In the genomic region with DNA sequence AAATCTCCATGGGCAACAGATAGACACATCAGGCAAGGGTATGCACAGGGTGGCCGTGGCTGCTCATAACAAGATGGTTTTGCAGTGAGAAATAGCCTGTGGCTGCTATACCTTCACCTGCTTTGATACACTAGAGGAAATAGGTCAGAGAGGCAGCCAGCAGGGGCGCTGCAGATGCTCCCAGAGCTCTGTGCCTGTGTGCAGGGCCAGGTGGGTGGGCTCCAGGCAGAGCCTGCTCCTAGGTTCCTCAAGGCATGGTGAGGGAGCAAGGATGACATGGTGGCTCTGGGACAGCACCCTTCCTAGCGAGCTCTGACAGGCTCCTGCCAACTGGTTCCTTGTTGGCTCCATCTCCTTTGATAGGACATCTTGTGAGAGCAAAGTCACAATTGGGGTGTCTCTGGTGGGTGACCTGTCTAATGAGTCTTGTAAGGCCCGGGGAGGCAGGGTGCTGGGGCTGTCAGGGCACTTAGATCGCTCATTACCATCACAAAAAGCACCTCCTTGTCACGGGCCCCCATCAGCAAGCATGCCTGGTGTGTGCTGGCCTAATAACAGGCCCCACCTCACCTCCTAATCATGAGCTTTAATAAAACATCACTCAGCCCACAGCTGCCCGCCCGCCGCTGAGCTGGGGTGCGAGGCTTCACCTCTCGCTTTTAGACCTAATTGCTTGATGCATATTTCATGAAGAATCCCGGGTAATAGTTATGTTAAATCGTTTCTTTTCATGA, we compare ENCODE assay signal across 11 mouse cellular contexts. TPM values are rescaled to one million over a fixed set of nuclear protein-coding genes. Genes with fewer than 3 reads are reported as not detected.
DNase-seq lines count a peak whose midpoint lies in the region; ATAC-seq and TF ChIP-seq lines count a peak whose summit lies in the region.
"Had no signal": no experiment of that assay in that cellular context is flagged by ENCODE, and none has a peak within 500 bp of the region (broad histone marks: within the 10 kb centered on the region; RNA-seq: fewer than 3 reads in every experiment).

No protein-coding gene starts in this region.

- no peaks in the 10 kb centered on the region for H3K9me3 ChIP-seq in MEL (replicated peaks; ENCODE audit: insufficient read depth, low read length)
- H3K9me3 ChIP-seq in forebrain, embryonic 14.5 days (replicated peaks; ENCODE audit: control insufficient read depth, low read length): no peaks in the 10 kb centered on the region
- no peaks in the 10 kb centered on the region for H3K9me3 ChIP-seq in midbrain, postnatal 0 days (ENCODE audit: low read length)
- H3K9me3 ChIP-seq: heart, embryonic 12.5 days; neural tube, embryonic 13.5 days had no signal

- no peak overlapping the region for H3K27ac ChIP-seq in layer of hippocampus, adult 2 months
- H3K27ac ChIP-seq in MEL (ENCODE audit: control insufficient read depth, low read depth, low read length): no peak overlapping the region
- peak overlapping the region; percentile 58 for H3K27ac ChIP-seq in forebrain, embryonic 14.5 days (ENCODE audit: low read depth, low read length)
- no peak overlapping the region for H3K27ac ChIP-seq in midbrain, postnatal 0 days (ENCODE audit: low read depth, low read length)
- H3K27ac ChIP-seq in cerebellum, adult 2 months (ENCODE audit: insufficient read depth, low read length): no peak overlapping the region
- H3K27ac ChIP-seq: neural tube, embryonic 13.5 days had no signal

- no peaks in the 10 kb centered on the region for H3K27me3 ChIP-seq in MEL (ENCODE audit: control insufficient read depth in 1 of 2, insufficient read depth in 2 of 2, low read length in 2 of 2)
- no peaks in the 10 kb centered on the region for H3K27me3 ChIP-seq in forebrain, embryonic 14.5 days (replicated peaks; ENCODE audit: control insufficient read depth, insufficient read depth, low read length)
- no peaks in the 10 kb centered on the region for H3K27me3 ChIP-seq in midbrain, postnatal 0 days (ENCODE audit: insufficient read depth, low read length)
- no peaks in the 10 kb centered on the region; the same call in 1 of the 2 replicates for H3K27me3 ChIP-seq in cerebellum, adult 2 months (ENCODE audit: control insufficient read depth, insufficient read depth, low read length)
- H3K27me3 ChIP-seq: heart, embryonic 12.5 days; neural tube, embryonic 13.5 days; Patski had no signal

- peak; percentile 86 for ATAC-seq in forebrain, embryonic 14.5 days
- ATAC-seq in midbrain, postnatal 0 days (ENCODE audit: low FRiP score): no peak; the same call in 1 of the 2 replicates
- no peak for ATAC-seq in erythroblast, adult 5-6 weeks (replicated peaks; ENCODE audit: low FRiP score, poor library complexity, severe bottlenecking)
- ATAC-seq: Patski had no signal

- 18% methylated on average over 13 of the region's 13 CpGs for WGBS in forebrain, embryonic 14.5 days
- 41% methylated on average over 13 of the region's 13 CpGs for WGBS in midbrain, postnatal 0 days
- WGBS in cerebellum, adult 2 months: 90% methylated on average over 13 of the region's 13 CpGs

- DNase-seq in layer of hippocampus, adult 2 months (ENCODE audit: low spot score in 2 of 2): no peak
- no peak for DNase-seq in layer of hippocampus, postnatal 36 days
- no peak for DNase-seq in MEL (ENCODE audit: low read depth, low spot score)
- peak; percentile 70 for DNase-seq in forebrain, embryonic 14.5 days (ENCODE audit: low spot score)
- peak; percentile 45 for DNase-seq in midbrain, postnatal 0 days (ENCODE audit: low spot score)
- DNase-seq in cerebellum, adult 2 months: no peak
- no peak for DNase-seq in cerebellum, postnatal 4 days (ENCODE audit: low spot score in 2 of 2)

- no peak overlapping the region for H3K4me3 ChIP-seq in layer of hippocampus, adult 2 months
- no peak overlapping the region for H3K4me3 ChIP-seq in MEL (ENCODE audit: control insufficient read depth in 1 of 2, insufficient read depth in 1 of 2, low read depth in 2 of 2, low read length in 2 of 2)
- no peak overlapping the region for H3K4me3 ChIP-seq in forebrain, embryonic 14.5 days (ENCODE audit: low read depth, low read length)
- H3K4me3 ChIP-seq in midbrain, postnatal 0 days (ENCODE audit: low read depth, low read length): no peak overlapping the region
- H3K4me3 ChIP-seq in cerebellum, adult 2 months (replicated peaks; ENCODE audit: insufficient read depth, low read depth, low read length): no peak overlapping the region
- H3K4me3 ChIP-seq: heart, embryonic 12.5 days; neural tube, embryonic 13.5 days had no signal

- no peaks in the 10 kb centered on the region for H3K79me2 ChIP-seq in MEL (ENCODE audit: control insufficient read depth, insufficient read depth, low read length, poor library complexity)

- no peak overlapping the region for H3K9ac ChIP-seq in MEL (ENCODE audit: control insufficient read depth, low read depth, low read length, poor library complexity, severe bottlenecking)
- H3K9ac ChIP-seq in forebrain, embryonic 14.5 days (ENCODE audit: low read length): no peak overlapping the region
- no peak overlapping the region for H3K9ac ChIP-seq in midbrain, postnatal 0 days (replicated peaks; ENCODE audit: low read length, poor library complexity, severe bottlenecking)
- H3K9ac ChIP-seq: heart, embryonic 12.5 days; neural tube, embryonic 13.5 days had no signal

- no peaks in the 10 kb centered on the region for H3K36me3 ChIP-seq in MEL (ENCODE audit: control insufficient read depth in 1 of 2, insufficient read depth in 2 of 2, low read length in 2 of 2)
- peaks cover 16% of the 10 kb centered on the region for H3K36me3 ChIP-seq in forebrain, embryonic 14.5 days (ENCODE audit: control insufficient read depth, insufficient read depth, low read length)
- H3K36me3 ChIP-seq in midbrain, postnatal 0 days (ENCODE audit: insufficient read depth, low read length): no peaks in the 10 kb centered on the region
- H3K36me3 ChIP-seq: neural tube, embryonic 13.5 days had no signal

- TF ChIP-seq CTCF in layer of hippocampus, adult 2 months (conservative IDR thresholded peaks at IDR 0.05): peak; percentile 62
- peak in 2 of 3 experiments; percentile 19 to 26; a peak in 2 of 6 replicates for TF ChIP-seq CTCF in MEL (IDR thresholded peaks at IDR 0.05 in 2 of 3, conservative IDR thresholded peaks at IDR 0.05 in 1 of 3; ENCODE audit: control insufficient read depth in 1 of 3, insufficient read depth in 1 of 3, low read depth in 2 of 3, low read length in 3 of 3, poor library complexity in 1 of 3, severe bottlenecking in 1 of 3)
- peak; percentile 72 for TF ChIP-seq CTCF in midbrain, postnatal 0 days (IDR thresholded peaks at IDR 0.05)
- no peak for TF ChIP-seq CTCF in cerebellum, adult 2 months (IDR thresholded peaks at IDR 0.05; ENCODE audit: borderline replicate concordance, insufficient read depth, low read depth, low read length)

- no peak; the same call in 1 of the 2 replicates for TF ChIP-seq RAD21 in MEL (IDR thresholded peaks at IDR 0.05; ENCODE audit: low read depth, low read length)

- H3K4me2 ChIP-seq in forebrain, embryonic 14.5 days (ENCODE audit: low read length): no peak overlapping the region
- no peak overlapping the region for H3K4me2 ChIP-seq in midbrain, postnatal 0 days (ENCODE audit: low read depth, low read length, poor library complexity, severe bottlenecking)
- H3K4me2 ChIP-seq: heart, embryonic 12.5 days; neural tube, embryonic 13.5 days had no signal

- TF ChIP-seq POLR2A in MEL (IDR thresholded peaks at IDR 0.05; ENCODE audit: control insufficient read depth in 1 of 2, insufficient read depth in 1 of 2, low read depth in 1 of 2, low read length in 2 of 2, poor library complexity in 1 of 2): no peak
- no peak for TF ChIP-seq POLR2A in cerebellum, adult 2 months (IDR thresholded peaks at IDR 0.05; ENCODE audit: borderline replicate concordance, insufficient read depth, low read length)

- TF ChIP-seq EP300 in MEL (IDR thresholded peaks at IDR 0.05; ENCODE audit: low read depth in 1 of 2, low read length in 2 of 2): no peak

- H3K4me1 ChIP-seq in MEL (ENCODE audit: control insufficient read depth in 1 of 2, insufficient read depth in 2 of 2, low read length in 2 of 2): no peaks in the 10 kb centered on the region
- H3K4me1 ChIP-seq in forebrain, embryonic 14.5 days (ENCODE audit: control insufficient read depth, insufficient read depth, low read length): peaks cover 45% of the 10 kb centered on the region
- H3K4me1 ChIP-seq in midbrain, postnatal 0 days (ENCODE audit: insufficient read depth, low read length): peaks cover 3% of the 10 kb centered on the region
- H3K4me1 ChIP-seq in cerebellum, adult 2 months (ENCODE audit: control insufficient read depth, insufficient read depth, low read length): peaks cover 19% of the 10 kb centered on the region

TF ChIP-seq in MEL, 35 proteins besides CTCF, POLR2A, EP300 and RAD21:
- TF ChIP-seq TBP (IDR thresholded peaks at IDR 0.05; ENCODE audit: low read depth, low read length): no peak
- TF ChIP-seq ZNF384 (IDR thresholded peaks at IDR 0.05; ENCODE audit: low read depth, low read length): no peak
- TF ChIP-seq POLR2AphosphoS2 (IDR thresholded peaks at IDR 0.05; ENCODE audit: low read length): no peak
- no peak for TF ChIP-seq TAL1 (IDR thresholded peaks at IDR 0.05; ENCODE audit: low read length)
- TF ChIP-seq SMC3 (IDR thresholded peaks at IDR 0.05; ENCODE audit: low read depth, low read length): no peak
- no peak for TF ChIP-seq USF2 (IDR thresholded peaks at IDR 0.05; ENCODE audit: borderline replicate concordance in 1 of 2, insufficient read depth in 1 of 2, low read depth in 1 of 2, low read length in 2 of 2)
- TF ChIP-seq ELF1 (IDR thresholded peaks at IDR 0.05; ENCODE audit: low read depth, low read length): no peak
- no peak for TF ChIP-seq ZMIZ1 (IDR thresholded peaks at IDR 0.05; ENCODE audit: low read depth, low read length)
- no peak for TF ChIP-seq ZKSCAN1 (IDR thresholded peaks at IDR 0.05; ENCODE audit: low read depth, low read length)
- TF ChIP-seq MYC (IDR thresholded peaks at IDR 0.05; ENCODE audit: low read depth, low read length): no peak

RNA-seq across cellular contexts. Expression of gene Slc25a51, which starts 18.3 kb away (rescaled TPM):
- total RNA-seq in layer of hippocampus, adult 2 months (2021): 100 to 1,000 TPM; 141 to 144 TPM
- 100 to 1,000 TPM; 141 to 149 TPM for total RNA-seq in layer of hippocampus, postnatal 36 days (2021)
- 43.8 and 47.6 TPM in 2 replicates for total RNA-seq in MEL (2012; rRNA removed)
- polyA plus RNA-seq in MEL (2012; ENCODE audit: insufficient read depth in 1 of 2, insufficient read length in 2 of 2, low read depth in 1 of 2, low replicate concordance in 2 of 2, missing spikeins in 1 of 2): 100 to 1,000 TPM in 1 of 2 experiments, 10 to 100 TPM in 1; 47.5 to 395 TPM
- polyA plus RNA-seq in forebrain, embryonic 14.5 days (2014; fragmentation: Nextera tagmentation; extraction: Ambion mirVana): 82.5 and 84.3 TPM in 2 replicates
- 128 and 132 TPM in 2 replicates for total RNA-seq in midbrain, postnatal 0 days (2014; rRNA removed)
- polyA plus RNA-seq in midbrain, postnatal 0 days (2015; fragmentation: Nextera tagmentation; extraction: Ambion mirVana): 62.8 and 69.7 TPM in 2 replicates
- polyA plus RNA-seq in cerebellum, adult 2 months (2012; rRNA removed): 93.8 and 98.9 TPM in 2 replicates
- 875 and 932 TPM in 2 replicates for total RNA-seq in erythroblast, adult 5-6 weeks (2015; ENCODE audit: low replicate concordance)
- total RNA-seq in erythroblast, adult 5-6 weeks (2017; ENCODE audit: low replicate concordance): 975 and 1,016 TPM in 2 replicates

Comparison
In these comparisons a context has a peak if more than half of its experiments do, and no peak if none do; other contexts are left out.
1. DNase-seq: peak in forebrain, embryonic 14.5 days (single experiment) and midbrain, postnatal 0 days (single experiment); none in layer of hippocampus, adult 2 months (0 of 2), layer of hippocampus, postnatal 36 days (0 of 2), MEL (single experiment), cerebellum, adult 2 months (0 of 2) and cerebellum, postnatal 4 days (0 of 2).